Mouse (Mus musculus) 416B (cell line): ENCODE data around the gene Slc47a1.
A peak's percentile ranks its signal among the peaks of the same experiment; 100 is the strongest.
"Not testable (repeated sequence)": the region's sequence is repeated elsewhere in the genome, so short reads cannot be mapped to it uniquely, and the experiment has no call there.

ENCODE experiments used
- DNase-seq: peaks from one replicate; pipeline ENCODE4 v3.0.0; 2011; ENCODE audit warnings: low read depth

Gene Slc47a1

GRCm38 (mm10) chr11:61377881-61378613, at the start of gene Slc47a1:
TSS of gene Slc47a1 (minus strand) at chr11:61378345.
- DNase-seq, result no peak

- no peak for DNase-seq
These were observed 41.1 kb upstream of the Slc47a1 start for GRCm38 (mm10) chr11:61419253-61419652.

- peak; percentile 72 for DNase-seq
These were observed 39.9 kb upstream of the Slc47a1 start for GRCm38 (mm10) chr11:61417945-61418551.

GRCm38 (mm10) chr11:61416540-61416939, 38.4 kb upstream of the Slc47a1 start:
- not testable (repeated sequence) for DNase-seq

- peak; percentile 33 for DNase-seq
These were observed 37.3 kb upstream of the Slc47a1 start for GRCm38 (mm10) chr11:61415444-61415843.

- DNase-seq, result no peak
These were observed 36.4 kb upstream of the Slc47a1 start for GRCm38 (mm10) chr11:61414560-61414959.

GRCm38 (mm10) chr11:61413411-61413810, 35.3 kb upstream of the Slc47a1 start:
- DNase-seq, result no peak

- DNase-seq, result peak; percentile 24
These were observed 33.7 kb upstream of the Slc47a1 start for GRCm38 (mm10) chr11:61411809-61412208.

- DNase-seq, result no peak
These were observed 33.1 kb upstream of the Slc47a1 start for GRCm38 (mm10) chr11:61411221-61411620.

GRCm38 (mm10) chr11:61410129-61410528, 32.0 kb upstream of the Slc47a1 start:
- DNase-seq, result peak; percentile 49

GRCm38 (mm10) chr11:61409051-61409450, 30.9 kb upstream of the Slc47a1 start:
- DNase-seq, result no peak

GRCm38 (mm10) chr11:61408184-61409027, 30.3 kb upstream of the Slc47a1 start:
- DNase-seq, result no peak

- no peak for DNase-seq
These were observed 29.6 kb upstream of the Slc47a1 start for GRCm38 (mm10) chr11:61407638-61408183.

GRCm38 (mm10) chr11:61401794-61402193, 23.6 kb upstream of the Slc47a1 start:
- DNase-seq, result no peak

GRCm38 (mm10) chr11:61400681-61401346, 22.7 kb upstream of the Slc47a1 start:
- no peak for DNase-seq

GRCm38 (mm10) chr11:61397423-61398043, 19.4 kb upstream of the Slc47a1 start:
- DNase-seq, result not testable (repeated sequence)

GRCm38 (mm10) chr11:61388936-61389335, 10.8 kb upstream of the Slc47a1 start:
- DNase-seq, result no peak

GRCm38 (mm10) chr11:61388012-61388411, 9.9 kb upstream of the Slc47a1 start:
- DNase-seq, result peak; percentile 66

- peak; percentile 75 for DNase-seq
These were observed 9.1 kb upstream of the Slc47a1 start for GRCm38 (mm10) chr11:61387233-61387632.

- peak; percentile 75 for DNase-seq
These were observed 7.6 kb upstream of the Slc47a1 start for GRCm38 (mm10) chr11:61385725-61386124.

- peak; percentile 81 for DNase-seq
These were observed 3.1 kb upstream of the Slc47a1 start for GRCm38 (mm10) chr11:61381272-61381671.
